Mouse (Mus musculus) hindbrain, postnatal 0 days (tissue): ENCODE data around the gene Ptges3l. TPM values are rescaled to one million over a fixed set of nuclear protein-coding genes. Genes with fewer than 3 reads are reported as not detected.
"Not testable (repeated sequence)": the region's sequence is repeated elsewhere in the genome, so short reads cannot be mapped to it uniquely, and the experiment has no call there.

ENCODE experiments used
- ATAC-seq: fragments of 200-750 bp; cut with Nextera tagmentation; 2 replicates; pipeline ENCODE4 v1.8.0; 2017; ENCODE audit warnings: mild to moderate bottlenecking, moderate TSS enrichment, moderate library complexity
- DNase-seq: peaks from one replicate; pipeline ENCODE4 v3.0.0-alpha.2; 2015; ENCODE audit warnings: low spot score
- H3K27ac ChIP-seq: fragments of 300-500 bp; sonication (generic); 2 replicates; pipeline ENCODE4 v1.5.1; 2014; ENCODE audit warnings: mild to moderate bottlenecking
- H3K27me3 ChIP-seq: fragments of 300-500 bp; sonication (generic); 2 replicates; pipeline ENCODE4 v1.6.1; 2014; ENCODE audit warnings: low read length, mixed read lengths; ENCODE audit not compliant: insufficient read depth
- H3K36me3 ChIP-seq: fragments of 300-500 bp; sonication (generic); 2 replicates; pipeline ENCODE4 v1.6.1; 2014; ENCODE audit warnings: low read length, mixed read lengths; ENCODE audit not compliant: insufficient read depth
- H3K4me1 ChIP-seq: fragments of 300-500 bp; sonication (generic); 2 replicates; pipeline ENCODE4 v1.6.1; 2014; ENCODE audit warnings: antibody characterized with exemption, low read length, mixed read lengths; ENCODE audit not compliant: insufficient read depth
- H3K4me2 ChIP-seq: fragments of 300-500 bp; sonication (generic); 2 replicates; pipeline ENCODE4 v1.6.1; 2014; ENCODE audit warnings: low read depth, mild to moderate bottlenecking, low read length, moderate library complexity, mixed read lengths
- H3K4me3 ChIP-seq: fragments of 300-500 bp; sonication (generic); 2 replicates; pipeline ENCODE4 v1.5.1; 2014; ENCODE audit warnings: low read length
- H3K9ac ChIP-seq: fragments of 300-500 bp; sonication (generic); replicated peaks from 2 replicates; pipeline ENCODE4 v1.6.1; 2014; ENCODE audit warnings: mild to moderate bottlenecking, low read length, moderate library complexity, mixed read lengths
- H3K9me3 ChIP-seq: fragments of 300-500 bp; sonication (generic); 2 replicates; pipeline ENCODE4 v1.6.1; 2016; ENCODE audit warnings: low read length, mixed read lengths
- CTCF ChIP-seq: IDR thresholded peaks from 2 replicates; pipeline ENCODE4 v1.5.1; 2016; ENCODE audit warnings: antibody characterized with exemption, control low read depth, low read depth
- WGBS: fragments of 180-500 bp; shearing (Covaris S2); extraction: QIAGEN DNeasy Blood & Tissue Kit; methylation state at CpG from one replicate; pipeline ENCODE4 v1.1.7; 2014; 5-methylcytosine and 5-hydroxymethylcytosine counted together
- polyA plus RNA-seq: library from polyadenylated mRNA; unstranded; fragments of >200 nt; fragmentation: Nextera tagmentation; extraction: Ambion mirVana; gene quantifications from 2 replicates; pipeline ENCODE4 v1.2.1, GENCODE M21; 2015
- total RNA-seq: library from RNA; depleted of rRNA; stranded (reverse); fragments of >200 nt; gene quantifications from 2 replicates; pipeline ENCODE4 v1.2.3, GENCODE M21; 2014

The Ptges3l gene
- total and polyA plus RNA-seq, 2 experiments from 2014 or later = 0.31 to 3.8 TPM

- TF ChIP-seq CTCF = no peak
- H3K4me1 ChIP-seq = no peaks in the 10 kb centered on the region
- 0 out of 2 replicates have a peak overlapping the region, but pooled peaks have one; percentile 18 for H3K4me3 ChIP-seq
- H3K27me3 ChIP-seq = no peaks in the 10 kb centered on the region
- no peak overlapping the region for H3K27ac ChIP-seq
- 87% methylated on average over 4 of the region's 4 CpGs for WGBS
- H3K9ac ChIP-seq = no peak overlapping the region
- H3K36me3 ChIP-seq = peaks cover 13% of the 10 kb centered on the region
- H3K4me2 ChIP-seq = peak overlapping the region; percentile 35
- DNase-seq = no peak
- no peak for ATAC-seq
- H3K9me3 ChIP-seq = no peaks in the 10 kb centered on the region
Measured at GRCm38 (mm10) chr11:101448899-101449298, 23.8 kb upstream of the Ptges3l start.

- no peak for TF ChIP-seq CTCF
- H3K9ac ChIP-seq = peak within 1 kb of the TSS; percentile 18; the same call in 1 of the 2 replicates
- peak within 1 kb of the TSS; percentile 18; the same call in 1 of the 2 replicates for H3K4me3 ChIP-seq
- H3K4me1 ChIP-seq = no peaks in the 10 kb centered on the region
- no peak for DNase-seq
- ATAC-seq = no peak
- peaks cover 18% of the 10 kb centered on the region for H3K36me3 ChIP-seq
- 38% methylated on average over 10 of the region's 10 CpGs for WGBS
- H3K4me2 ChIP-seq = peak within 1 kb of the TSS; percentile 35
- no peaks in the 10 kb centered on the region for H3K9me3 ChIP-seq
- H3K27me3 ChIP-seq = no peaks in the 10 kb centered on the region
- H3K27ac ChIP-seq = no peak within 1 kb of the TSS
Measured at GRCm38 (mm10) chr11:101448274-101448746, 23.2 kb upstream of the Ptges3l start, which contains the start of gene Ifi35. Gene Ifi35, plus strand, starts transcription at chr11:101448407.

DNA sequence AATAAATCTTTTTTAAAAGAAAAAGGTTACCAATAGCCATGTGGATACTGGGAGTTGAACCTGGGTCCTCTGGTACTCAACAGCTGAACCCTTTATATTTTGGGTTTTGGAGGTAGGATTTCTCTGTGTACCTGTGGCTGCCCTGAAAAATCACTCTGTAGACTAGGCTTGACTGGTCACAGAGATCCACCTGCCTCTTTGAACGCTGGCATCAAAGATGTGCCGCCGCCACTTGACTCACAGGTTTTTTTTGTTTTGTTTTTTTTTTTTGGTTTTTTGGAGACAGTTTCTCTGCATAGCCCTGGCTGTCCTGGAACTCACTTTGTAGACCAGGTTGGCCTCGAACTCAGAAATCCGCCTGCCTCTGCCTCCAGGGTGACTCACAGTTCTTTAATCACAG lies 22.7 kb upstream of the Ptges3l start:
- WGBS = 91% methylated on average over 5 of the region's 5 CpGs
- no peaks in the 10 kb centered on the region for H3K9me3 ChIP-seq
- no peak overlapping the region for H3K27ac ChIP-seq
- no peak for ATAC-seq
- H3K4me3 ChIP-seq = no peak overlapping the region
- no peaks in the 10 kb centered on the region for H3K27me3 ChIP-seq
- no peak overlapping the region for H3K9ac ChIP-seq
- no peak for DNase-seq
- no peak for TF ChIP-seq CTCF
- H3K4me2 ChIP-seq = no peak overlapping the region
- peaks cover 18% of the 10 kb centered on the region for H3K36me3 ChIP-seq
- H3K4me1 ChIP-seq = no peaks in the 10 kb centered on the region

GRCm38 (mm10) chr11:101446860-101447259 lies 21.7 kb upstream of the Ptges3l start:
- H3K36me3 ChIP-seq = peaks cover 18% of the 10 kb centered on the region
- H3K27ac ChIP-seq, H3K9ac ChIP-seq, ATAC-seq, H3K4me2 ChIP-seq, H3K4me3 ChIP-seq, DNase-seq, H3K27me3 ChIP-seq, H3K9me3 ChIP-seq, H3K4me1 ChIP-seq: not testable (repeated sequence)
- WGBS = 91% methylated on average over 8 of the region's 8 CpGs

GRCm38 (mm10) chr11:101446319-101446718 lies 21.2 kb upstream of the Ptges3l start:
- no peak overlapping the region for H3K27ac ChIP-seq

GRCm38 (mm10) chr11:101442760-101443159 lies 17.6 kb upstream of the Ptges3l start:
- ATAC-seq = no peak
- Histone ChIP-seq H3K9ac (peak overlapping the region; percentile 95), H3K36me3 (peaks cover 18% of the 10 kb centered on the region), H3K4me2 (peak overlapping the region; percentile 85), H3K27ac (peak overlapping the region; percentile 95), H3K4me3 (peak overlapping the region; percentile 79), H3K9me3 (no peaks in the 10 kb centered on the region), H3K4me1 (no peaks in the 10 kb centered on the region), H3K27me3 (no peaks in the 10 kb centered on the region)
- no peak for TF ChIP-seq CTCF
- 0% methylated on average over 14 of the region's 14 CpGs for WGBS
- peak; percentile 51 for DNase-seq

More at GRCm38 (mm10) chr11:101446319-101446718, 21.2 kb upstream of the Ptges3l start:
- TF ChIP-seq CTCF = no peak
- H3K4me3 ChIP-seq = no peak overlapping the region
- WGBS = 71% methylated on average over 1 of the region's 1 CpGs
- no peaks in the 10 kb centered on the region for H3K27me3 ChIP-seq
- no peak overlapping the region for H3K4me2 ChIP-seq
- ATAC-seq (no peak), DNase-seq (no peak)
- no peak overlapping the region for H3K9ac ChIP-seq
- H3K36me3 ChIP-seq = peaks cover 18% of the 10 kb centered on the region
- no peaks in the 10 kb centered on the region for H3K4me1 ChIP-seq
- H3K9me3 ChIP-seq = no peaks in the 10 kb centered on the region

- peak within 1 kb of the TSS; percentile 95 for H3K27ac ChIP-seq
- ATAC-seq = peak; percentile 98
- WGBS = under 1% methylated on average over 42 of the region's 42 CpGs
- H3K4me3 ChIP-seq = peak within 1 kb of the TSS; percentile 79
- H3K9ac ChIP-seq = peak within 1 kb of the TSS; percentile 95
- no peaks in the 10 kb centered on the region for H3K27me3 ChIP-seq
- no peaks in the 10 kb centered on the region for H3K4me1 ChIP-seq
- peaks cover 18% of the 10 kb centered on the region for H3K36me3 ChIP-seq
- TF ChIP-seq CTCF = peak; percentile 93
- peak within 1 kb of the TSS; percentile 85 for H3K4me2 ChIP-seq
- peak; percentile 99 for DNase-seq
- H3K9me3 ChIP-seq = no peaks in the 10 kb centered on the region
Measured at GRCm38 (mm10) chr11:101442127-101442693, 17.1 kb upstream of the Ptges3l start, which contains the start of gene Rpl27. Gene Rpl27, plus strand, starts transcription at chr11:101442298.

DNA sequence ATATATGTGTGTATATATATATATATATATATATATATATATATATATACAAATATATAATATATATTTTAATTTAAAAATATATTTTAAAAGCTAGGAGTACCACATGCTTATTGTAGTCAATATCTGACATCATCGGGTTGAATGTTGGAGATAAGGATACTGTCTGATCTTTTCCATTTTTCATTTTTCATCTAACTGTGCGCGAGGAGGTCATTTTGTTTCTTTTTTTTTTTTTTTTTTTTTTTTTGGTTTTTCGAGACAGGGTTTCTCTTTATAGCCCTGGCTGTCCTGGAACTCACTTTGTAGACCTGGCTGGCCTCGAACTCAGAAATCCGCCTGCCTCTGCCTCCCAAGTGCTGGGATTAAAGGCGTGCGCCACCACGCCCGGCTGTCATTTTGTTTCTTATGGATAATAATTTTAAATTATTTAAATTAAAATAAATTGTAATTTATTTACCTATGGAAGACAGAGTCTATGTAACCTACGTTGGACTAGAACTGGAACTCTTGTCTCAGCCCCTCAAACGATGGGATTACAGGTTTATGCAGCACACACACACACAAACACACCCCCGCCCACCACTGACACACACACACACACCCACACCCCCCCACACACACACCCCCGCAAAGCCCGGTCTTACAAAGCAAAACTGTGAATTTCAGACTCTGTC lies 16.5 kb upstream of the Ptges3l start:
- H3K9me3 ChIP-seq, ATAC-seq, H3K27me3 ChIP-seq, H3K9ac ChIP-seq, H3K27ac ChIP-seq, DNase-seq, H3K4me1 ChIP-seq: not testable (repeated sequence)
- Histone ChIP-seq H3K4me2 (peak overlapping the region; percentile 40; the same call in 1 of the 2 replicates), H3K36me3 (peaks cover 18% of the 10 kb centered on the region), H3K4me3 (peak overlapping the region; percentile 79; the same call in 1 of the 2 replicates)
- 37% methylated on average over 15 of the region's 15 CpGs for WGBS

GRCm38 (mm10) chr11:101438006-101438405 lies 12.9 kb upstream of the Ptges3l start:
- H3K4me2 ChIP-seq, DNase-seq, H3K4me1 ChIP-seq, H3K9ac ChIP-seq, H3K9me3 ChIP-seq, H3K27me3 ChIP-seq, H3K4me3 ChIP-seq, ATAC-seq, H3K27ac ChIP-seq: not testable (repeated sequence)
- H3K36me3 ChIP-seq = peaks cover 18% of the 10 kb centered on the region
- WGBS = 58% methylated on average over 3 of the region's 3 CpGs
